Mouse (Mus musculus) ovary, postnatal 36 days (tissue): ENCODE measurements at regions not wholly inside any gene's neighbourhood (a gene's known extent, or its start where the extent isn't known, plus 50 kb on each side); places are given as distances from the start of the nearest gene placed in this dataset.

Experiments used
- DNase-seq: peaks from one replicate; pipeline ENCODE4 v3.0.0; 2022; ENCODE audit warnings: low spot score, mixed read lengths

DNA sequence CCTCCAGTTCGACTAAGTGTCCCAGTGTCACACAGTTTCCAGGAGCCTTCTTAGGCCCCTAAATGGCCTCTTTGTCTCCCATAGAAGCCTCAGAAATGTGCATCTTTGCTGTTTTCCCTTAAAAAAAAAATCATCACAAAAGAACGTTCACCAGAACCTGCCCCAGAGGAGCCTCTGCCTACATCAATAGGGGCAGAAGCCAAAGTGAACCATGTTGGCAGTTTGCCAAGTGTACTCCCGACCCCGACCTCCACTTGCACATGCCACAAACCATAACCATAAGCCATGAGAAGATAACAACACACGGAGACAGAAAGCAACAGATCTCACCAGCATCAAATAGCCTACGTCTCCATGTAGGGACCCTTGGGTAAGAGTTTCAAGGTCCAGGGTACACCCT lies 388.4 kb downstream of the Nedd1 start:
- no peak for DNase-seq

DNA sequence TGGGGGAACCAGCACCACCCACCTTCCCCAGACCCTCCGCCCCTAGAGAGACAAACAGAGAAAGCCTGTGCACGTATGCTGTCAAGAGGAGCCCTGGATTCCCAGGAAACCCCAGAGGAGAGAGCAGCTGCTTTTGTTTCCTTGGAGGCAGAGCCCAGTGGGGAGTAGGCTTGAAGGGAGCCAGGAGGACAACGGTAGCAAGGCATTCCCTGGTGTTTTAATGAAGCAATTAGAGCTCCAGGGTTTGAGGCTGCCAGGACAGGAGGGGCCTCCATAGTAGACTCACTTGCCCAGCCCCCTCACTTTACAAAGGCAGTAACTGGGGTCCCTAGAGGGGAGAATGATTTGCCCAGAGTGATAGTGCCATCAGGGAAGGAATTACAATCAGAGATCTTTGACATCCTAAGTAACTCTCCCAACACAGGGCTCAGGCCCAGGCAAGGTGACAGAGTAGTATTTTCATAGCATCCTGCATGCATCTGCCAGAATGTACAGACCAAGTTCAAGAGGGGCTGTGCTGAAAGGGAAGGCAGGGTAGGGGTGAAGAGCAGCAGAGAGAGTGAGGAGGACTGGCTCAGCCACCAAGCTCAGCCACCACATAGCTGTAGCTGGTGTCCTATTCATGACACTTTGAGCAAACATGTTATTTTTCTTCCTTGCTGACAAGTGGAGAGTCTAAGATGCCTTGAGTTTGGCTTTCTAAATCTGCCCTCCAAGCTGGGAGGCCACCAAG lies 389.0 kb downstream of the Nedd1 start:
- no peak for DNase-seq

DNA sequence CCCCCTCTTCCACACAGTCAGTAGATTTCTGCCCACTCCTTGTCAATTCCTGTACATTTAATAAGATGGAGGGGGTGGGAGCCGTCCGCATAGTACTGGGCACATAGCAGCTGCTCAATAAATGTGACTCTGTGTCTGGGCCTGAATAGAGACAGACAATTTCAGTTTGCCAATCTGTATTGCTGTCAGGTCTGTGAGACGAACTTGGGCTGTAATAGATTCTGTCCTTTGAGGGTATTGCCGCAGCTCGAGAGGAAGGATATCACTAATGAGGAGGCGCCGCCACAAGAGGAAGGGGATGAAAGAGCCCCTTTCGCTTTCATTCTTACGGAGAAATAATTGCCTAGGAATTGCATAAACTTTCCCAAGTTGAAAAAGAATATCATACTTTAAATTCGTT lies 392.1 kb downstream of the Nedd1 start:
- DNase-seq = no peak

GRCm38 (mm10) chr10:92329661-92330060 lies 392.6 kb downstream of the Nedd1 start:
- DNase-seq = no peak

DNA sequence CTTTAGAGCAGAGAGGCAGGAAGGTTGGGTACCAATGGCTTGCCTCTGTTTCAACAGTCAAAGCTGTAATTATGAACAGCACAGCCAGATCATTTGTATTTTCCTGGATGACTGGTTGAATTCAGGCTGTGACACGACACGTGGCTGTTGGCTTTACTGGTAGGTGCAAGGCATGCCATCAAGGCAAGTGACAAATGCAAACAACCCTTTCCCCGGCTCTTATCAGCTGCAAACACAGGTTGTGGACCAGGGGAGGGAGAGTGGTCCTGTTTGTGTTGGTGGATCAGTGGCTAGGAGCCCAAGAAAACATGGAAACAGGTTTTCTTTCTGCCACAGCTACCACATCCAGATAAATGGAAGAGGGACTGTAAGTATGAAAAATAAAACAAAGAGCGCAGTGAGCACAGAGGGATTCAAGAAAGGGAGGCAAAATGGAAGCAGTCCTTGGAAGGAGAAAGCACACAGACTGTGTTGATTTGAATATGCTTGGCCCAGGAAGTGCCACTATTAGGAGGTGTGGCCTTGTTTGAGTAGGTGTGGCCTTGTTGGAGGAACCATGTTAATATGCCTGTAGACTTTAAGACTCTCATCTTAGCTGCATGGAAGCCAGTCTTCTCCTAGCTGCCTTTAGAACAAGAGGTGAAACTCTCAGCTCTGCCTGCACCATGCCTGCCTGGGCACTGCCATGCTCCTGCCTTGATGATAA lies 396.8 kb downstream of the Nedd1 start:
- no peak for DNase-seq

DNA sequence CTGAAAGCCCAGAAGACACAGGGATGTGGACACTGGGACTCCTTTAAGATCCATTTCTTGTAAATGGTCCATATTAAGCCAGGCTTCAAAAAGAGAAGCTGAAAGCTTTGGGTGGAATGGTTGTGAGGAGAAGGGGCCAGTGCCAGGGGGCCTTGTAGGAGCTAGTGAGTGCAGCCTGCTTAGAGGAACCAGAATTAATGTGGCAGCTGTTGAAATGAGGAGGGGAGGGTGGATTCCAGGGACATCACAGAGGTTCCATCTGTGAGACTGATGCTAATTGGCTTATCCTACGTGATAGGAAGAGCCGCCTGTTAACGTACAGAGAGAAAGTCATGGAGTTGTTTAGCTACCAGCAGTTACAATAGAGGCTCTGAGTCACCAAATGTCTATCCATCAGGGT lies 407.6 kb downstream of the Nedd1 start:
- DNase-seq = no peak

- no peak for DNase-seq
Observed at GRCm38 (mm10) chr10:92312278-92312677, 409.9 kb downstream of the Nedd1 start.

- DNase-seq = no peak
Observed at GRCm38 (mm10) chr10:92308643-92309042, 413.6 kb downstream of the Nedd1 start.

DNA sequence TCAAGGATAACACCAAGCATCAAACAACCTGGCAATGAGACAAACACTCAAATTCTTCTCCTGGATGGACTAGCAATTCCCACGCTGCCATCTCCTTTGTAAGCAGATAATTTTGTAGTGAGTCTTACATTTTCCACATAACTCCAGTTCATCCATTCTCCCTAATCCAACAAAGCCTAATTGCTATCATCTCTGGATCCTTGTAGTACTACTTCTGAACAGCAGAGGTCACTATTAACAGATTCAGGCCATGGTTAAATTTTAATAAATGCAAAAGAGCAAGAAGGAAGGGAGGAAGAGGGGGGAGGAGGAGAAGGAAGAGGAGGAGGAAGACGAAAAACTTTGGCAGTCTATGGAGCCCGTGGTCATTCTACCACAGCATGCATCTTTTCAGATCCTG lies 414.4 kb downstream of the Nedd1 start:
- no peak for DNase-seq

DNA sequence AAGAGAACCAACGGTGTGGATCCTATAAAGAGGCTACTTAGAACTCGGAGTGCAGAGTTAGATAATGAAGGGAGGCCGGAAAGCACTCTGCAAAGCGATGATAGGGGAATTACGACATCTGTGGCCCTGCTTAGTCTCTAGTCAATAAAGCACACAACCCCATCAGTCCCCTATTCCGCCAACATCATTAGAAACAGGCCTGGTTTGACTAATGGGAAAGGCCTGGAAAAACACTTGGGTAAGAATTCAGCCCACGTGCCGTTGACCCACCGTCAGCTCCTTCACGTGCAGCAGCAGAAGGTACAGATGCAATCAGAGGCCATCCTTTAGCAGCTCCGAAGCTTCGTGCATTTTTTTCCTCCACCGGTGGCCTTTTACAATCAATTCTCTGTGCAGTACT lies 423.5 kb downstream of the Nedd1 start:
- DNase-seq = no peak

GRCm38 (mm10) chr10:92296837-92297236 lies 425.4 kb downstream of the Nedd1 start:
- DNase-seq = no peak

- no peak for DNase-seq
Observed at GRCm38 (mm10) chr10:92296303-92296702, 425.9 kb downstream of the Nedd1 start.

- DNase-seq = no peak
Observed at GRCm38 (mm10) chr10:92293261-92293660, 429.0 kb downstream of the Nedd1 start.

- no peak for DNase-seq
Observed at GRCm38 (mm10) chr10:92289230-92289629, 433.0 kb downstream of the Nedd1 start.

DNA sequence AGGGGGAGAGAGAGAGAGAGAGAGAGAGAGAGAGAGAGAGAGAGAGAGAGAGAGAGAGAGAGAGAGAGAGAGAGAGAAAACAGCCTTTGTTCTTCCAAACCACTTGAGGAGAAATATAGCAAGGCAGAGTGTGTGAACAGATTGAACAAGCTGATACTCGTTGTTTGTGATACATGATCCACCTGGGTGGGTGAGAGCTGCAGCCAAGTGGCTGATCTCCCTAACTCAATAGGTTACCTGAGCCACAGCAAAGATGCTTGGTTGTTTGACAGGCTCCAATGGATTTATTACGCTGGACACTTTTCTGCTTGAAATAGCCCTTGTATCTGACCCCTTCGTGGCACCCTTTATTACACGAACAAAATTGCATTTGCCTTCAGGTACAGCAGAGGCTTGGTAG lies 438.0 kb downstream of the Nedd1 start:
- no peak for DNase-seq

- DNase-seq = no peak
Observed at GRCm38 (mm10) chr10:92277981-92278380, 444.2 kb downstream of the Nedd1 start.

GRCm38 (mm10) chr10:92257815-92258214 lies 464.4 kb downstream of the Nedd1 start:
- no peak for DNase-seq

DNA sequence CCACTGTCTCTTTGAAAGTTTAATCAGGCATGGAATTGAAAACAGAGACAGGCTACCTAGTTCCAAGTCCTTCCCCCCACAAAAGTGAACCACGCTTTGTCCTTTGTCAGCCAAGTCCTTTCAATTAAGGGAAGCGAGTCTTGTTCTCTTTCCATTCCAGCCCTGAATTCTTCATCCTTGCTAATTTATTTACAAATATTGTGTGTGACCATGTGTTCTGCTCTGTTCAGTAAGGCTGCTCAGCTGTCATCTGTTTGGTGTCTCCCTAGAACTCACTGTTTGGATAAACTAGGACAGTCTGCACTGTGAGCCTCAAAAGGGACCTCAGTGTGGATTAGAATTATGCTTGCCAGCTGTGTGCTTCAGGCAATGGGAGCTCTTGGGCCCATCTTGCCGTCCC lies 473.6 kb downstream of the Nedd1 start:
- DNase-seq = no peak

DNA sequence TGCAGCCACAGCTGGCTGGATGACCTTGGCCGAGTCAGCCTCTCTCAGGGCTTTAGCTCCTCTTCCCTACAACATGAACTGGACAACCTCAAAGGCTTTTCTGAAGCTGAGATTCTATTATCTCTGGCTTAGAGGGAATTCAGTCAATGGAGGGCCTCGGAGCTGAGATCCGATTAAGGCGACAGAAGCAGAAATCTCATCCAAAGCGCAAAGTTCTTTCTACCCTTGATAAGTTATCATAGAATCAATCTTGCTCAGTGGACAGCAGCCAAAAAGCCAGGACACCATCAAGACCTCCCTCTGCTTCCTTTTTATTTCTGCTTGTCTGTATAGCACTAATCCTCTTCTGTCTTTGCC lies 474.8 kb downstream of the Nedd1 start:
- DNase-seq = no peak

- DNase-seq = no peak
Observed at GRCm38 (mm10) chr10:92246785-92247448, 475.3 kb downstream of the Nedd1 start.

DNA sequence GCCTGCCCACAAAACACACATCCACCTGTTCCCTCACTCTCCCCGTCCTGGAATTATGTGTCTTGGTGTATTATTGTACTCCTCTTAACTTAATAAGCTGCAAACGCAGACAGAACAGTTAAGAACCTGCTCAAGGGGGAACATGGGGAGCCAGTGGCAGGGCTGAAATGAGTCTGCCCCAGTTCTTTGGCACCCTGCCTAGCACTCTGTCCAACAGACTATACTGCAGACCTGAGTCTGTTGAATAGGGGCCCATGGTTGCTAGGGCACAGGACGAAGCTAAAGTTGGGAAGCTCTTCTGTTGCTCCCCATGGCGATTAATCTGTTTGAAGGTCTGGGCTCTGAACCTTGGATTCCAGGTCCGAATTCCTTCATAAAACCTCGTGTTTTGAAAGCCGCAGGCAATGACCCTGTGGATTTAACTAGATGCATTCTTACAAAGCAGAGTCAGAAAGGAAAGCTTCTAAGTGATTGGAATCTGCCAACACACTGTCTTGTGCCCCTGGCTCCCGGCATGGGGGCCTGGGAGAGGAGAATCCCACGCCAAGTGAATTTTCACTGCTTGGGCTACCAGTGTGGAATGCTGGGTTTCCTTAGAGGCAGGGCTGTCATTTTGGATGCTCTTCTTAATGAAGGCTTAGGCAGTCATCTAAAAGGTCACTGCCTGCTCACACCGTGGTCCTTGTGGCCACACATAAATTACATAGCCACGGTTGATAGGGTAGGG lies 479.3 kb downstream of the Nedd1 start:
- DNase-seq = no peak

- no peak for DNase-seq
Observed at GRCm38 (mm10) chr10:92237881-92238280, 484.3 kb downstream of the Nedd1 start.

GRCm38 (mm10) chr10:92232081-92232480 lies 490.1 kb downstream of the Nedd1 start:
- no peak for DNase-seq
